Comparison of ENCODE assay signal across 11 mouse cellular contexts in the genomic region with DNA sequence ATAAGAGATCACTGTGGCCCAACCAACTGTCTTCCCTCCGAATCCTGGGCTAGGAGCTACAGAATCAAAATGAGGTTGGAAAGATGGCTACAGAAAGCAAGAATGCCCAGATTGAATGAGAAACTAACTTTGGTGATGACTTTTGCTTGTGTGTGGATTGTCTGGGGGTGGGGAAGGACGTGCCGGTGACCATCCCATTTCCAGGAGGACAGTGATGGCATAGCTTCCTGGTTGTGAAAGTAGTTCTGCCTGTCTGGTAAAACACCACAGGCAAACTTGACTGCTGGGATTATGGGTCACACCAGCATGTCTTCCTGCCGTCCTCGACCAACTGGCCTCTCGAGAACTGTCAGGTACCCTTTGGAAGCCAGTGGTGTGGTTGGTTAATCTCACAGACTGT. TPM values are rescaled to one million over a fixed set of nuclear protein-coding genes. Genes with fewer than 3 reads are reported as not detected.
DNase-seq lines count a peak whose midpoint lies in the region; ATAC-seq lines count a peak whose summit lies in the region.
"Had no signal": no experiment of that assay in that cellular context is flagged by ENCODE, and none has a peak within 500 bp of the region (broad histone marks: within the 10 kb centered on the region; RNA-seq: fewer than 3 reads in every experiment).

No protein-coding gene starts in this region.

- ATAC-seq in limb, embryonic 12.5 days (ENCODE audit: insufficient number of reproducible peaks, insufficient read depth, low FRiP score, low TSS enrichment, low read depth) = no peak
- no peak for ATAC-seq in stomach, embryonic 16.5 days (ENCODE audit: insufficient read depth, low FRiP score)

- H3K4me3 ChIP-seq in heart, embryonic 10.5 days = 0 out of 2 replicates have a peak overlapping the region, but pooled peaks have one; percentile 18
- H3K4me3 ChIP-seq in limb, embryonic 12.5 days (replicated peaks) = no peak overlapping the region
- no peak overlapping the region for H3K4me3 ChIP-seq in stomach, embryonic 16.5 days (replicated peaks; ENCODE audit: low read length)

- H3K27ac ChIP-seq in heart, embryonic 10.5 days = peak overlapping the region; percentile 69
- peak overlapping the region; percentile 67; the same call in 1 of the 2 replicates for H3K27ac ChIP-seq in limb, embryonic 12.5 days
- H3K27ac ChIP-seq in stomach, embryonic 16.5 days (ENCODE audit: low read length) = peak overlapping the region; percentile 72; the same call in 1 of the 2 replicates
- H3K27ac ChIP-seq: hindbrain, embryonic 14.5 days had no signal

- no peak overlapping the region for H3K9ac ChIP-seq in limb, embryonic 12.5 days (replicated peaks)
- no peak overlapping the region for H3K9ac ChIP-seq in stomach, embryonic 16.5 days (ENCODE audit: low read length)
- H3K9ac ChIP-seq: hindbrain, embryonic 14.5 days had no signal

- H3K27me3 ChIP-seq in heart, embryonic 10.5 days (ENCODE audit: insufficient read depth, poor library complexity, severe bottlenecking) = no peaks in the 10 kb centered on the region
- H3K27me3 ChIP-seq in limb, embryonic 12.5 days = no peaks in the 10 kb centered on the region
- H3K27me3 ChIP-seq in stomach, embryonic 16.5 days (ENCODE audit: control insufficient read depth, insufficient read depth, low read length) = no peaks in the 10 kb centered on the region

- 43% methylated on average over 6 of the region's 6 CpGs for WGBS in heart, embryonic 10.5 days
- 58% methylated on average over 6 of the region's 6 CpGs for WGBS in limb, embryonic 12.5 days
- 68% methylated on average over 6 of the region's 6 CpGs for WGBS in stomach, embryonic 16.5 days

- H3K4me2 ChIP-seq in limb, embryonic 12.5 days = no peak overlapping the region
- H3K4me2 ChIP-seq in stomach, embryonic 16.5 days (ENCODE audit: low read depth, low read length) = no peak overlapping the region
- H3K4me2 ChIP-seq: hindbrain, embryonic 14.5 days had no signal

- H3K9me3 ChIP-seq in heart, embryonic 10.5 days = no peaks in the 10 kb centered on the region
- H3K9me3 ChIP-seq in limb, embryonic 12.5 days = no peaks in the 10 kb centered on the region
- no peaks in the 10 kb centered on the region for H3K9me3 ChIP-seq in stomach, embryonic 16.5 days (replicated peaks; ENCODE audit: control insufficient read depth, low read length)

- H3K36me3 ChIP-seq in heart, embryonic 10.5 days = peaks cover 11% of the 10 kb centered on the region; the same call in 1 of the 2 replicates
- H3K36me3 ChIP-seq in limb, embryonic 12.5 days = no peaks in the 10 kb centered on the region
- no peaks in the 10 kb centered on the region for H3K36me3 ChIP-seq in stomach, embryonic 16.5 days (ENCODE audit: control insufficient read depth, insufficient read depth, low read length)

- H3K4me1 ChIP-seq in heart, embryonic 10.5 days = peaks cover 58% of the 10 kb centered on the region
- peaks cover 55% of the 10 kb centered on the region for H3K4me1 ChIP-seq in limb, embryonic 12.5 days (replicated peaks)
- H3K4me1 ChIP-seq in stomach, embryonic 16.5 days (ENCODE audit: control insufficient read depth, insufficient read depth, low read length) = peaks cover 41% of the 10 kb centered on the region

- DNase-seq in heart, embryonic 10.5 days (ENCODE audit: low spot score) = no peak
- DNase-seq in heart, adult 8-10 months (ENCODE audit: low spot score) = no peak
- peak; percentile 30 for DNase-seq in lung, postnatal 10 days
- no peak for DNase-seq in lung, postnatal 14 days
- DNase-seq in adipocyte (ENCODE audit: low spot score) = no peak
- DNase-seq in adrenal gland, adult 2 months = no peak
- DNase-seq: B cell, adult 2 months; right cerebral cortex, postnatal 14 days had no signal

RNA-seq across cellular contexts. Expression of a gene that starts 10.5 kb away (rescaled TPM):
- polyA plus RNA-seq in heart, embryonic 10.5 days (2016; fragmentation: Nextera tagmentation; extraction: Ambion mirVana) = 14.8 and 20.8 TPM in 2 replicates
- total RNA-seq in heart, adult 8-10 months (2022) = 10 to 100 TPM; 28.5 to 39.5 (median 31.3) TPM
- 18.5 and 19.4 TPM in 2 replicates for polyA plus RNA-seq in limb, embryonic 12.5 days (2016; fragmentation: Nextera tagmentation; extraction: Ambion mirVana)
- 14.3 and 16.7 TPM in 2 replicates for polyA plus RNA-seq in stomach, embryonic 16.5 days (2015; fragmentation: Nextera tagmentation; extraction: Ambion mirVana)
- total RNA-seq in adrenal gland, adult 2 months (2021) = 10 to 100 TPM; 14.0 to 25.5 TPM
- 24.1 and 24.8 TPM in 2 replicates for polyA plus RNA-seq in adrenal gland, adult 2 months (2012; rRNA removed)
